Mouse (Mus musculus): ENCODE measurements at regions not wholly inside any gene's neighbourhood (a gene's known extent, or its start where the extent isn't known, plus 50 kb on each side); places are given as distances from the start of the nearest gene placed in this dataset.
A peak's percentile ranks its signal among the peaks of the same experiment; 100 is the strongest.

GRCm38 (mm10) chr16:77835767-77836166 lies 233.9 kb upstream of the Gm11146 start:
- DNase-seq, result no peak

- peak; percentile 20 for DNase-seq
Measured at GRCm38 (mm10) chr16:77827322-77828117, 225.6 kb upstream of the Gm11146 start.

GRCm38 (mm10) chr16:77799709-77800108 lies 197.8 kb upstream of the Gm11146 start:
- no peak for DNase-seq

GRCm38 (mm10) chr16:77796926-77797325 lies 195.0 kb upstream of the Gm11146 start:
- DNase-seq, result no peak

- DNase-seq, result no peak
Measured at GRCm38 (mm10) chr16:77789652-77790051, 187.8 kb upstream of the Gm11146 start.

GRCm38 (mm10) chr16:77789206-77789605 lies 187.3 kb upstream of the Gm11146 start:
- no peak for DNase-seq

- DNase-seq, result no peak
Measured at GRCm38 (mm10) chr16:77788781-77789150, 186.9 kb upstream of the Gm11146 start.

GRCm38 (mm10) chr16:77788041-77788780 lies 186.3 kb upstream of the Gm11146 start:
- DNase-seq, result no peak

- no peak for DNase-seq
Measured at GRCm38 (mm10) chr16:77787025-77787424, 185.1 kb upstream of the Gm11146 start.

GRCm38 (mm10) chr16:77779019-77779418 lies 177.1 kb upstream of the Gm11146 start:
- no peak for DNase-seq

- DNase-seq, result no peak
Measured at GRCm38 (mm10) chr16:77772075-77772474, 170.2 kb upstream of the Gm11146 start.

- no peak for DNase-seq
Measured at GRCm38 (mm10) chr16:77760926-77761347, 159.0 kb upstream of the Gm11146 start.

GRCm38 (mm10) chr16:77760479-77760878 lies 158.6 kb upstream of the Gm11146 start:
- no peak for DNase-seq

GRCm38 (mm10) chr16:77759997-77760396 lies 158.1 kb upstream of the Gm11146 start:
- DNase-seq, result no peak

GRCm38 (mm10) chr16:77754882-77755281 lies 153.0 kb upstream of the Gm11146 start:
- no peak for DNase-seq

GRCm38 (mm10) chr16:77749474-77749873 lies 147.6 kb upstream of the Gm11146 start:
- DNase-seq, result no peak

GRCm38 (mm10) chr16:77743838-77744237 lies 141.9 kb upstream of the Gm11146 start:
- no peak for DNase-seq

- DNase-seq, result no peak
Measured at GRCm38 (mm10) chr16:77738821-77739220, 136.9 kb upstream of the Gm11146 start.

- no peak for DNase-seq
Measured at GRCm38 (mm10) chr16:77719377-77719776, 117.5 kb upstream of the Gm11146 start.

GRCm38 (mm10) chr16:77717766-77718165 lies 115.9 kb upstream of the Gm11146 start:
- peak; percentile 7 for DNase-seq

GRCm38 (mm10) chr16:77704726-77705125 lies 102.8 kb upstream of the Gm11146 start:
- no peak for DNase-seq

- DNase-seq, result no peak
Measured at GRCm38 (mm10) chr16:77695443-77695842, 93.5 kb upstream of the Gm11146 start.

GRCm38 (mm10) chr16:77687056-77687839 lies 85.4 kb upstream of the Gm11146 start:
- DNase-seq, result peak; percentile 31
